Mouse (Mus musculus): ENCODE measurements around the gene Carmil1. TPM values are rescaled to one million over a fixed set of nuclear protein-coding genes. Genes with fewer than 3 reads are reported as not detected.

Gene Carmil1
- polyA plus RNA-seq, 1 experiment from 2014 or later: 2.8 TPM

GRCm38 (mm10) chr13:23994024-23994423 lies 286.6 kb downstream of the Carmil1 start:
- Histone ChIP-seq H3K36me3 (ENCODE audit: inconsistent target) (no peaks in the 10 kb centered on the region), H3K4me3 (ENCODE audit: inconsistent target) (no peak overlapping the region), H3K79me2 (ENCODE audit: inconsistent target) (no peaks in the 10 kb centered on the region), H3K27ac (no peak overlapping the region)
- WGBS (ENCODE audit: missing documents): 26% methylated on average over 9 of the region's 9 CpGs

GRCm38 (mm10) chr13:23990928-23991327 lies 289.7 kb downstream of the Carmil1 start, which contains the start of gene Scgn:
Gene Scgn (minus strand): TSS chr13:23991214.
- no peaks in the 10 kb centered on the region for H3K36me3 ChIP-seq (ENCODE audit: inconsistent target)
- H3K79me2 ChIP-seq (ENCODE audit: inconsistent target): no peaks in the 10 kb centered on the region
- WGBS (ENCODE audit: missing documents): 5% methylated on average over 20 of the region's 20 CpGs
- H3K4me3 ChIP-seq (ENCODE audit: inconsistent target): no peak within 1 kb of the TSS
- H3K27ac ChIP-seq: no peak within 1 kb of the TSS

- Histone ChIP-seq H3K79me2 (ENCODE audit: inconsistent target) (no peaks in the 10 kb centered on the region), H3K36me3 (ENCODE audit: inconsistent target) (no peaks in the 10 kb centered on the region), H3K4me3 (ENCODE audit: inconsistent target) (no peak overlapping the region), H3K27ac (no peak overlapping the region)
- 38% methylated on average over 4 of the region's 5 CpGs for WGBS (ENCODE audit: missing documents)
Measured at GRCm38 (mm10) chr13:23990451-23990850, 290.1 kb downstream of the Carmil1 start.

- H3K4me3 ChIP-seq (ENCODE audit: inconsistent target): no peak overlapping the region
- H3K79me2 ChIP-seq (ENCODE audit: inconsistent target): no peaks in the 10 kb centered on the region
- no peak overlapping the region for H3K27ac ChIP-seq
- no peaks in the 10 kb centered on the region for H3K36me3 ChIP-seq (ENCODE audit: inconsistent target)
- 69% methylated on average over 3 of the region's 3 CpGs for WGBS (ENCODE audit: missing documents)
Measured at GRCm38 (mm10) chr13:23985130-23985529, 295.5 kb downstream of the Carmil1 start.

GRCm38 (mm10) chr13:23972271-23972670 lies 308.3 kb downstream of the Carmil1 start:
- H3K4me3 ChIP-seq (ENCODE audit: inconsistent target): no peak overlapping the region

GRCm38 (mm10) chr13:23971870-23972269 lies 308.7 kb downstream of the Carmil1 start:
- H3K36me3 ChIP-seq (ENCODE audit: inconsistent target): no peaks in the 10 kb centered on the region
- no peak overlapping the region for H3K27ac ChIP-seq
- no peak overlapping the region for H3K4me3 ChIP-seq (ENCODE audit: inconsistent target)
- no peaks in the 10 kb centered on the region for H3K79me2 ChIP-seq (ENCODE audit: inconsistent target)
- whole genome bisulfite sequencing (ENCODE audit: missing documents): 77% methylated on average over 2 of the region's 2 CpGs

More at GRCm38 (mm10) chr13:23972271-23972670, 308.3 kb downstream of the Carmil1 start:
- 65% methylated on average over 5 of the region's 5 CpGs for WGBS (ENCODE audit: missing documents)
- Histone ChIP-seq H3K79me2 (ENCODE audit: inconsistent target) (no peaks in the 10 kb centered on the region), H3K27ac (no peak overlapping the region), H3K36me3 (ENCODE audit: inconsistent target) (no peaks in the 10 kb centered on the region)

GRCm38 (mm10) chr13:23964909-23965308 lies 315.7 kb downstream of the Carmil1 start:
- WGBS (ENCODE audit: missing documents): 58% methylated on average over 2 of the region's 2 CpGs
- H3K79me2 ChIP-seq (ENCODE audit: inconsistent target): no peaks in the 10 kb centered on the region
- no peak overlapping the region for H3K4me3 ChIP-seq (ENCODE audit: inconsistent target)
- H3K36me3 ChIP-seq (ENCODE audit: inconsistent target): no peaks in the 10 kb centered on the region
- no peak overlapping the region for H3K27ac ChIP-seq

Other genes starting within 250 kb of the Carmil1 start
- 0.25 to 1.4 TPM (median 0.81 TPM) in 3 replicates for gene Cmah, start 46.6 kb upstream of the Carmil1 start, polyA plus RNA-seq (2018)